Mouse (Mus musculus) right cerebral cortex, postnatal 4 days (tissue): Measurements from ENCODE around the gene Mss51.
A peak's percentile ranks its signal among the peaks of the same experiment; 100 is the strongest.

ENCODE experiments used
- DNase-seq: peaks from one replicate; pipeline ENCODE4 v3.0.0-alpha.2; 2022

Mss51 gene

GRCm38 (mm10) chr14:20451302-20451701 is 45.4 kb downstream of the Mss51 start:
- no peak for DNase-seq

- peak; percentile 19 for DNase-seq
Measured at GRCm38 (mm10) chr14:20447209-20447608, 49.5 kb downstream of the Mss51 start.

GRCm38 (mm10) chr14:20442252-20442651 is 54.4 kb downstream of the Mss51 start:
- no peak for DNase-seq

DNA sequence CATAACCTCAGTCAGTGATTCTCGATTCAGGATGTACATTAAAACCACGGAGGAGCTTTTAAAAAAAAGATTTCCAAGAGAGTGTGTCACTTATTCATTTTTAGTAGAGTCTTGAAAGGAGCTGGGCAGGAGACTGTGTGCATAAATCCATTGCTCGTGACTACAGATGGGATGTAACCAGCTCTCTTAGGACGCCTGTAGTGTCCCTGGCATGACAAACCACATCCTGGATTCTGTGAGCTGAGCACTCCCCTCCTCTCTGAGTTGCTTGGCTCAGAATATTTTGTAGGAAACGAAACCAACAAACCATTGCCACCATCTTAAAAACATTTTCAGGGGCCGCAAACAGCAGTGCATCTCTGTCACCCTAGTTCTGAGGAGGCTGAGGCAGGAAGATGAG is 59.7 kb downstream of the Mss51 start:
- DNase-seq, result no peak
